Mouse (Mus musculus) frontal cortex, adult 2 months (tissue): ENCODE results near the gene Serpinc1. TPM values are rescaled to one million over a fixed set of nuclear protein-coding genes. Genes with fewer than 3 reads are reported as not detected.

Source experiments
- DNase-seq, 2 experiments: peaks; one replicate each; pipeline ENCODE4 v3.0.0; 2022; ENCODE audit warnings: low spot score in 1 of 2; ENCODE audit errors: extremely low spot score in 1 of 2
- polyA plus RNA-seq: library from polyadenylated mRNA; depleted of rRNA; stranded (reverse); fragments of >200 nt; gene quantifications from 2 replicates; pipeline ENCODE4 v1.2.3, GENCODE M21; 2012; rRNA removed

The Serpinc1 gene
- polyA plus RNA-seq, 1 experiment: 0.24 TPM

GRCm38 (mm10) chr1:161040855-161041254, 62.5 kb downstream of the Serpinc1 start:
- no peak for DNase-seq

- no peak for DNase-seq
These were observed 63.1 kb downstream of the Serpinc1 start for GRCm38 (mm10) chr1:161041261-161042020.

GRCm38 (mm10) chr1:161046972-161047371, 68.6 kb downstream of the Serpinc1 start:
- DNase-seq: no peak

Other genes starting within 250 kb of the Serpinc1 start
- gene Rabgap1l, start 185.4 kb upstream of the Serpinc1 start, polyA plus RNA-seq: 61.9 and 79.8 TPM in 2 replicates
- gene Rc3h1, start 72.2 kb upstream of the Serpinc1 start, polyA plus RNA-seq: 10.6 and 11.2 TPM in 2 replicates
- 5.4 TPM in 2 replicates for gene Zbtb37, start 56.3 kb downstream of the Serpinc1 start, polyA plus RNA-seq
- gene Dars2, start 92.1 kb downstream of the Serpinc1 start, polyA plus RNA-seq: 20.8 and 22.9 TPM in 2 replicates
- gene Cenpl, start 92.1 kb downstream of the Serpinc1 start, polyA plus RNA-seq: 1.9 TPM in 2 replicates
- 15.1 TPM in 2 replicates for gene Klhl20, start 152.9 kb downstream of the Serpinc1 start, polyA plus RNA-seq
- 54.9 and 55.8 TPM in 2 replicates for gene Ankrd45, start 164.1 kb downstream of the Serpinc1 start, polyA plus RNA-seq
- gene Tex50, start 180.7 kb downstream of the Serpinc1 start, polyA plus RNA-seq: not detected in 2 replicates